Mouse (Mus musculus) liver, postnatal 0 days (tissue): ENCODE measurements around the gene Elac2.

ENCODE experiments used
- CTCF ChIP-seq: sonication (generic); IDR thresholded peaks from 2 replicates; pipeline ENCODE4 v1.5.1; 2016; ENCODE audit warnings: antibody characterized with exemption, low read depth
- EP300 ChIP-seq: IDR thresholded peaks from 2 replicates; pipeline ENCODE4 v1.6.1; 2016; ENCODE audit warnings: antibody characterized with exemption, low read depth, mild to moderate bottlenecking

DNA sequence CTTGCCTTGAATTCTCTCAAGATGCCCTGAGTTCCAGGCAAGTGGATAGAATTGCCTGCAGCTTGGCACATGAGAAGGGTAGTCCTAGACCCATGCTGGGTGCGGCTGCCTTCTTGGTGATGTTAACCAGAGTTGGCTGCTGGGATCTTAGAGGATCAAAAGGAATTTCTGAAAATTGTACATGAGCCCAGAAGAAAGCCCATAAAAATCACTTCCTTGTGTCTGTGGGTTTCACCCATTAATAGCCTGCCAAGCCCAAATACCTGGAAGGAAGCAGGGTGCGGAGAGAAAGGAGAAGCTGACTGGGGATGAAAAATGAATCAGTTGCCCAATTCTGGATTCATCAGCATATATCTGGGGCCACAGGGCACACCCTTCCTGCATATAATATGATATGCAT lies 41.6 kb upstream of the Elac2 start:
- TF ChIP-seq CTCF, result no peak
- no peak for TF ChIP-seq EP300
